Mouse (Mus musculus) frontal cortex, adult 2 months (tissue): ENCODE measurements around the gene Ss18l1. TPM values are rescaled to one million over a fixed set of nuclear protein-coding genes. Genes with fewer than 3 reads are reported as not detected.

Source experiments
- DNase-seq, 2 experiments: peaks; one replicate each; pipeline ENCODE4 v3.0.0; 2022; ENCODE audit warnings: low spot score in 1 of 2; ENCODE audit errors: extremely low spot score in 1 of 2
- polyA plus RNA-seq: library from polyadenylated mRNA; depleted of rRNA; stranded (reverse); fragments of >200 nt; gene quantifications from 2 replicates; pipeline ENCODE4 v1.2.3, GENCODE M21; 2012

The Ss18l1 gene
- polyA plus RNA-seq, 1 experiment, result 35.5 TPM

DNA sequence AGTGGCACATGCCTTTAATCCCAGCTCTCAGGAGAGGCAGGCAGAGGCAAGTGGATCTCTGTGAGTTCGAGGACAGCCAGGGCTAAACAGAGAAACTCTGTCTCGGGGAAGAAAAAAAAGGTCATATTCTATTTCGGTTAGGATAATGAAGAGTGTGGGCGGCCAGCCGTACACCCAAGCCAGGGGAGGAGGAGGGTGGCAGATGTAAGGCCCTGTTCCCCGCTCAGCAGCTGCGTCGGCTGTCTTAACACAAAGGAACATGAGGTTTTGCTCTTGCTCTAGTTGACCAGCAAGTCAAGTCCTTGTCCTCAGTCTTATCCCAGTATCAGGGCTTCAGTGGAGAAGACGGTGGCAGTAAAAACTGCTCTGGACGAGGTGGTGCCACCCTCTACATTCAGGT is 40.8 kb downstream of the Ss18l1 start:
- no peak for DNase-seq

DNA sequence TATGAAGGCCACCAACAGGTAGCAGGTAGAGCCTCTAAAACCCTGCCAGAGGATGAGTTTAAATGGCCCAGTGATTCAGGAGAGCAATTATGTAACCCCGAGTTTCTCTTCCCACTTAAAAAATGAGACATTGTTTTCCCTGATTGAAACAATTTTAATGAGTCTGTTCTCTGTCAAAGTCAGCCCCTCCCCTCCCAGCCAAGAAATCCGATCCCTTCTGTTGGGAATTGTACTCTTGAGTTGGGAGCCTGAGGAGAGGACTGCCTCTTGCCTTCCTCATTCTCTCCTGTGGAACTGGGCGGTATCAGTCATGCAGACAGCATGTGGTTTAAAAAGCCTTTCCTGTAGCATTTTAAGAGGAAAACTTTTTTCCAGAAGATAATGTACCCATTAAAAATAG is 42.3 kb downstream of the Ss18l1 start:
- DNase-seq, result no peak

DNA sequence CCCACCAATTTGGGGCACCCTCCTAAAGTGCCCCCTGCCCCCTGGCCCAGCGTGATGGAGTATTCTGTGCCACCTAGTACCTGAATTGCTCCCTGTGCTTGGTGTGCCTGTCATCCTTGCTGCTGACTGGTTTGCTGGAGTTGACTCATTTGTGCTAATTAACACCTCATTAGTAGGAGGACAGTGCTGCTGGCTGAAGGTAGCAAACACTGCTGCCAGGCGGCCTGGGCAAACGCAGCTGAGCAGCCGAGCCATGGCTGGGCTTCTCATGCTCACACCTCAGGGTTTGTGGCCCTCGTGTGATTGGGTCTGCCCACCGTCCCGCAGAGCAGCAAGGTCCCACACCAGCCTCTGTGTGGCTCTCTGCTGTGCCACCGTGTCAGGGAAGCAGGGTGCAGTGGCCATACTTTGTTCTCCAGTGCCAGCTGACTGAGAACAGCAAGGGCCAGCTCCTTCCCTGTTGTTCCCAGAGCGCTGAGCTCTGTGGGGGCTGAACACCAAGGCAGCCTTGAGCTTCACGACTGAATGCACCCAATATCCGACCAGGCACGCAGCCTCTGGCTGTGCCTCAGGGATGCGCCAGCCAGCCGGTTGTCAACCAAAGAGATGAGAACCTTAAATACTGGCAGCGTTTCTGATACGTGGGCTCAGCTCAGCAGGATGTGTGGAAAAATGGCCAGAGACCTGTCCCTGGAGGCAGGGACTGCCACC is 43.8 kb downstream of the Ss18l1 start:
- no peak for DNase-seq

DNA sequence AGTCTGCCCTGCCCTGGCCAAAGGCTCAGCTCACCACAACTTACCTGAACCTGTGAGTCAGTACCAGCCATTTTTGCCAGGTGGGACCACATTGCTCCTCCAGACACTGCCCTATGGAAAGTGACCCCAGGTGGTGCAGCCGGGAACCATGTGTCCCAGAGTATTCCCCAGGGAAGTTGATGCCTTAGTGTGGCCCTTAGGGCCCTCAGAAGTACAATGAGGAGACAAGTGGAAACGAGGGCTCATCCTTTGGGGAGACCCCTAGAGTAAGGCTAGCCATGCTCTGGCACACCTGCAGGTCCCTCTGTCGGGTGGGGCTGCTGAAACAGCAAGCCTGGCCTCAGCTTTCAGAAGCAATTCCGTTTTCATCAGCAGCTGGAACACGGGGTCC is 44.3 kb downstream of the Ss18l1 start:
- no peak for DNase-seq

DNA sequence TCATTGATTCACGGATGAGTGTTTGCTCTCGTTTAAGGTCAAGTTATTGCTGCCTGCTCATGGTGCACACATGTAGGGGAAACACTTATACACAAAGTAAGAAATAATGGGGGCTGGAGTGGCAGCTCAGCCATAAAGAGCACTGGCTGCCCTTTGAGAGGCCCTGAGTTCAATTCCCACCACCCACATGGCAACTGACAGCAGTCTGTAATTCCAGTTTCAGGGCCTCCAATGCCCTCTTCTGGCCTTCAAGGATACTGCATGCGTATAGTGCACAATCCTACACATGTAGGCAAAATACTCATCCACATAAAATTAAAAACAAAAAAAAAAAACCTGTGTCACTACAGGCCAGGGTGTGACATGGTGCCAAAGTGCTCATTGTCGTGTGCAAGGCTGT is 45.2 kb downstream of the Ss18l1 start:
- no peak for DNase-seq

DNA sequence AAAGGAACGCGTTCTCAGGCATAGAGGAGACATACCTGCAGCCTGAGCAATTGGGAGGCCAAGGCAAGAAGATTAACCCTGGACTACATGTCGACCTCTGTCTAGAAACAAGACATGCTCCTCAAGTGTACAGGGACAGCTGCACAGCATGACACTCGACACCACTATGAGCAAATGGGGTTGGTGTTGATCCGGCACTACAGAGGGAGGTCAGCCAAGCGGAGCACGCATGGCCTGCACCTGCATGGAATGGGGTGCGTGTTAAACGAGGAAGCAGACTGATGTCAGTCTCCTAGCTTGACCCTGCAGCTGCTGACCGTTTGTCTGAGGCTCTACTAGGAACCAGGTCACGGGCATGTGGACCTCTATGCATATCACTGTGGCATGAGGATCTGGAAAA is 48.0 kb downstream of the Ss18l1 start:
- no peak for DNase-seq

DNA sequence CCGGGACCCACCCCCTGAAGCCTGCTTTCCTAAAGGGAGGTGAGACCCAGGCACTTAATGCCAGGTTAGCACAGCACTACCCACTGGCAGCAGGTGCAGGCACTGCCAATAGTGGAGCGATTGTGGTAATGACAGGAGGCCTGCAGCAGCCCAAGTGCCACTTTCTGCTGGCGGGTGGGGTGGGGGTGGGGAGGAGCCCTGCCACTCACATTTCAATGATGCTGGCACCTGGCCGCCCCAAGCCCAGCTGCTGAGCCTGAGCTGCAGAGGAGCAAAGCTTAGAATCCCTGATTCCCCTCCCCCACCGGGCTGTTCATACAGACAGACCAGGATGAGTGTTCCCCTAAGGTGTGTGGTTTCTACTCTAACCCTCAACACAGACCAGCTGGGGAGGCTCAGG is 53.4 kb downstream of the Ss18l1 start:
- no peak for DNase-seq

DNA sequence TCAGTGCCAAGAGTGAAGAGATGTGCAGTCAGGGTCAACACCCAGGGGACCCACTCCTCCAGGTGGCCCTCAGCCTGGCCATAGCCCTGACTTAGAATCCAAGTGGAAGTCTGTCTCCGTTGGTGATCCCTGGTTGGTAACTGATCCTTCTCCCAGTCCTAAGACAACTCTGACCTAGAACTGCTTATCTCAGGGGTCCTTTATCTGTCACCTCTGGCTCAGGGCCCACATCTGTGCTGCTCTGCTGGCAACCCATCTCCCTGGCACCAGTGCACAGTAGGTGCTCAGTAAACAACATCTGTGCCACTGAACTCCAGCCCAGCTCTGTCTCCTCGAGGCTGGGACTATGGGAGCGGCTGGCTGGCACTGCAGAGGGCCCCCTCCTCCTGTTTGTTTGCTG is 55.3 kb downstream of the Ss18l1 start:
- DNase-seq, result no peak

DNA sequence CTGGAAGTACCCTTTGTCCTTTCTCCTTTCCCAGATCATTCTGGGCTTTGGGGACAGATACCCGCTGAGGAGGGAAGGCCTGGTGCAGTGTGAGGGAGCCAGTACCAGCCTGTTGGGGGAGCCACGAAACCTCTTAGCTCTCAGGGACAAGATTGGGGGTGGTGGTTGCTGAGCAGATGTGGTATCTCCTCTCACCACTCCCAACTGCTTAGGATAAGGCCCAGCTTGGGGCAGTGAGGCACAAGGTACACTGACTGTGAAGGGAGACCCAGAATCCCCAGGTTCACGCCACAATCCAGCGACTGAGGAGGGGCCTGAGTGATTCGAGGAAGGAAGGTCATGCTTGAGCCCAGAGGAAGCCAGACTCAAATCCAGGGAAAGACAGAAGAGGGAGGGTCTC is 55.9 kb downstream of the Ss18l1 start:
- DNase-seq, result no peak

DNA sequence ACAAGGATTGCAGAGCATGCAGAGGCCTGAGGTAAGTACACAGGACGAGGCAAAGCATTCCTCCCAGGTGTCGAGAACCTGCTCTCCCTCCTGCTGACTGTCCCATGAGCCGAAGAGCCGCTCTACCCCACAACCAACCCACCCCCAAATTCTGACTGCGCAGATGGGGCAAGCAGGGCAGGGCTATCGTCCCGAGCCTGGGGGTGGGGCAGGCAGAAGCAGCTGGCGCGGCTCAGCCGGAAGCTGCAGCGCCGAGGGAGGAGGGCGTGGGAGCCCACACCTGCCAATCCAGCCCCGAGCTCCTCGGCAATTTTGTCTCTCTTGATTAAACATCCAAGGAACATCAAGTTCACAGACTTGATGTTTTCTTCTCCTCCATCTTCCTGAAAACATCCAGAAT is 57.2 kb downstream of the Ss18l1 start:
- DNase-seq, result peak in 1 of 2 experiments; percentile 42

DNA sequence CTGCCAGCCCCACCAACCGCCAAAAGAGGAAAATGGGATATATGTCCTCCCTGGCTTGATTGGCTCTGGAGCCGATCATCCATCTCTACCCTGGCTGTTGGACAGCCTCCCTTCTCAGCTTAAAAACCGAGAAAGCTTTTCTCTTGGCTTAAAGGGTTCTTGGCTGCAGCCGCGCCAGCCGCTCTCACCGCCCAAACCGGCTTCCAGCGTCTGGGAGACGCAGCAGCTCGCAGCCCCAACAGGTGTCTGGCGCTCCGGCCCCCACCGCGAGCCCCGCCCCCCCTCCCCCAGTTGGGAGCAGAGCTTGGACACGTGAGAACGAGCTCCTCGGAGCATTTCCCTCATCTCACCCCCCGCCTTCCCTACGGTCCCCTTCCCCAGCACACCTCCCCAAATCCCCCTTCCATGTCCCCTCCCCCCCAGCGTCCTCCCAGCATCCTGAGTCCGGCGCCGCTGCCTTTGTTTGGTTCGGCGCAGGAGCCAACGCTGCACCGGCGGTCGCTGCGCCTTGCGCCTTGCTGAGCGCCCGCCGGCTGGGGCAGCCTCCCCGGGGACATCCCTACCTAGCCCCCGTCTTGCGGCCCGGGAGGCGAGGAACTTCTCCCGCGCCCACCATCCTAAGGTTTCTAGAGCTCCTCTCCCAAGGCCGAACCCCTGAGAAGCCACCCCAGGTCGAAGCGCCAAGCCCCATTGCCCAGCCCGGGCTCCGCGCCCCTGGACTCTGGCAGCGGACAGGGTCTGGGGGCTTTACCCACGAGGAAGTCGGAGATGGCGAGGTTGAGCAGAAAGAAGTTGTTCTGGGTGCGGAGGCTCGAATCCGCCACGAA is 61.1 kb downstream of the Ss18l1 start:
- peak in 1 of 2 experiments; percentile 45 for DNase-seq

DNA sequence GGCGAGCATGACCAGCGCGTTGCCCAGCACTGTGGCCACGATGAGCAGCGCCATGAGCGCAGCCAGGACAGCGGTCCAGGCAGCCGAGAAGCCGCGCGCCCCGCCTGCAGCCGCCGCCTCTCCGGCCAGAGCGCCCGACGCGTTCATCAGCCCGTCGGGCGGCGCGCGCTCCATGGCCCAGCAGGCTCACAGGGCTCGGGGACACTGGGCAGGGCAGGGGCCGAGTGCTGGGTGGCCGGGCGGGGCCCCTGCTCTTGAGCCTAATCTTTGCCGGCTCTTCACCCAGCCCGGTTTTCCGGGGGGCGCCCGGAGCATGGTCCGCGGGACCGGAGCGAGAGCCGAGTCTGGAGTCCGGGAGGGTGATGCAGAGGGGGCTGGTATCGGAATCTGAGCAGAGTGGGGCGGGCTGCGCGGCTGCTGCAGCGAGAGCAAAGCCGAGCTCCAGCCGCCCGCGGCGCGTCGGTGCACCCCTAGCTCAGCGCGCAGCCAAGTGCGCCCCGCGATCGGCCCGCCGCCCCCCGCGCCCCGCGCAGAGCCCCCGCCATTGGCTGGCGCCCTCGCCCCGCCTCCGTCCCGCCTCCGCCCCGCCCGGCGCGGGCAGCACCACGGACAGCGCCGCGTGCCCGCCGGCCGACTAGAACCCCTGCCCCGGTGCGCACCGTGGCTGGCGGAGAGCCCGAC is 61.8 kb downstream of the Ss18l1 start, which contains the start of gene Hrh3:
TSS of gene Hrh3 (minus strand) at position 511 of the 681 bp plus-strand sequence.
- peak in 1 of 2 experiments; percentile 73 for DNase-seq

DNA sequence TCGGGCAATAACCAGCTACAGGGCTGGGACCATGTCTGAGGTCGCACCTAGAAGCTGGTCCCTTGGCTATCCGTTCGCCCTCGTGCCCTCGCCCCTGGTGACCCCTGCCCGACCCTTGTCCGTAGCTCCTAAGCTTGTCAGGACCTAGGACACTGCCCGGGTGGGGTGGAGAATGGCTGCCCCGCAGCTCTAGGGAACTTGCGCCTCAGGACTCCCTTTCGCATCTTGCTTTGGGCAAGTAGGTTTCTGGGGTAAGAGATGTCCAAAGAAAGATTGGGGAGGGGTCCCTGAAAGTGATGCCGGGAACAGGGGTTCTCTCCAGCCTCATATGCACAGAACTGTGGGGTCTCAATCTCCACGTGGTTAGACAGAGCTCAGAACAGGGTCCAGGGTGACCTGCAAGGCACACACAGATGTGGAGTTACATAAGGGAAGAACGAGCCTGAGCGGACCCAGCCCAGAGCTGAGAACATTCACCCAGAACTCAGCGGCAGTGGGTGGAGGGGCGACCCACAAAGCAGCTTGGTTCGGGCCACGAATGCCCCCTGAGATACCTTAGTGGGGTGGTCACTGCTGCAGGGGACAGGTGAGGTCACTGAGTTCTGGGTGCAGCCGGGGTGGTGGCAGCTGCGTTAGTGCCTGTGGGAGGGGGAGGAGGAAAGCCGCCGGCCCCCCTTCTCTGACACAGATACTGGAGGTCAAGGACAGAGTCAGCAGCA is 62.5 kb downstream of the Ss18l1 start:
- peak in 1 of 2 experiments; percentile 39 for DNase-seq

DNA sequence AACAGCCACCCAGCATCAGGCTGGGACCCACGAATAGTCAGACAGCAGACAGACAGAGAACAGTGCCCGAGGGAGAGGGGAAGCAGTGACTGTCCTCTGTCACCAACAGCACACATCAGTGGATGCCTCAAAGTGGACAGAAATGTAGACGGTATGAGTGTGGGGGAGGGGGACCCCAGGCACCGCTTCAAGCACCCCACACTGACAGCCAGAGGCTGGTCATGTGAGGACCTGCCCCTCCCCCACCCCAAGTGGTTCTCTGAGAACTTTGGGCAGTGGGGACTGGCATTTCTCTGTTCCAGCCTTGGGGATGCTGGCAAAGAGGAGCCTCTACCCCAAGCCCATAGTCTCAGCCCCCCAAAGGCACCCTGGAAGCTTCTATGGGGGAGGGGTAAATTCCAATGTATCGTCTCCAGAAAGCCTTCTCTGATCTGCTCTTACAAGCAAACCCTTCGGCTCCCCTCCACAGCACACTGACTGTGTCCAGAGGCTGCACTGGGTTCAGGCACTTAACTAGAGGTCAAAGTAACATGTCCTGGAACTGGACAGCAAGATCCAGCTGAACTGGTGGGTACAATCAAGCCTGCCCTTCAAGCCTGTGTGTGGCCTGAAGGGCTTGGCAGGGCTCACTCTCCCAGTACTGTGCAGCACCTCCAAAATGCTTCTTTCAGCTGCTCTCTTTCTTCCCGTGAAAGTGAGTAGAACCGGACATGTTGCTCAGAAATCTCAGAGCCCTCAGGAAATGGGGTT is 63.3 kb downstream of the Ss18l1 start:
- no peak for DNase-seq

DNA sequence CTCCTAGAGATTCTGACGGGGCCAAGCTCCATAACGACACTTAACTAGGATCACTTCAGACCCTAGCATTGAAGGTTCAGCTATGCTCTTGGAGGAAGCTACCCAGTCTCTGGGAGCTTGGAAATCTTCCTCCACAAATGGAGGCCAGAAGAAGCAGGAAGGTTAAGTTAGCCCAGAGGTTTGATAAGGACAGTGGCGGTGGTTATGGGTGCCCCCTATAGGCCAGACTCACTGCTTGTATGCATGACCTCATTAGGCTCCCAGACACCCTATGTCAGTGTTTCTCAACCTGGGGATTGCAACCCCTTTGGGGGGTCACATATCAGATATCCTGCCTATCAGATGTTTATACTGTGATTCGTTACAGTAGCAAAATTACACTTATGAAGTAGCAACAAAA is 64.8 kb downstream of the Ss18l1 start:
- DNase-seq, result no peak

DNA sequence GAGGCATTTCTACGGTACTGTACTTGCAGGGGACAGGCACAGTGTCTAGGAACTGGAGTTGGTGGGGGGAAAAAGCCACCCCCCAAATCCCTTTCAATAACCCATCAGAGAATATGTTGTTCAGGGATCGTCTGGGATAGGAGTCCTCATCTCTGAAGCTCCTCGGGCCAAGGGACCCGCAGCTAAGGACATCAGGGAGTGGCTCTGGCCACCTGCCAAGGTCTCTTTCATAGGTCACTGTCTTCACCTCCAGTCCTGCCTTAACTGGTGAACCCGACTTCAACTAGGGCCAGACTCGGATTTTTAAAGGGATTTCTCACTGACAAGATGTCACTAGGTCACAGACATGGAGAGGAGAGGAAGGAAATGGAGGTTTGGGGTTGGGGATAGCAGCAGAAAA is 66.0 kb downstream of the Ss18l1 start:
- no peak for DNase-seq

DNA sequence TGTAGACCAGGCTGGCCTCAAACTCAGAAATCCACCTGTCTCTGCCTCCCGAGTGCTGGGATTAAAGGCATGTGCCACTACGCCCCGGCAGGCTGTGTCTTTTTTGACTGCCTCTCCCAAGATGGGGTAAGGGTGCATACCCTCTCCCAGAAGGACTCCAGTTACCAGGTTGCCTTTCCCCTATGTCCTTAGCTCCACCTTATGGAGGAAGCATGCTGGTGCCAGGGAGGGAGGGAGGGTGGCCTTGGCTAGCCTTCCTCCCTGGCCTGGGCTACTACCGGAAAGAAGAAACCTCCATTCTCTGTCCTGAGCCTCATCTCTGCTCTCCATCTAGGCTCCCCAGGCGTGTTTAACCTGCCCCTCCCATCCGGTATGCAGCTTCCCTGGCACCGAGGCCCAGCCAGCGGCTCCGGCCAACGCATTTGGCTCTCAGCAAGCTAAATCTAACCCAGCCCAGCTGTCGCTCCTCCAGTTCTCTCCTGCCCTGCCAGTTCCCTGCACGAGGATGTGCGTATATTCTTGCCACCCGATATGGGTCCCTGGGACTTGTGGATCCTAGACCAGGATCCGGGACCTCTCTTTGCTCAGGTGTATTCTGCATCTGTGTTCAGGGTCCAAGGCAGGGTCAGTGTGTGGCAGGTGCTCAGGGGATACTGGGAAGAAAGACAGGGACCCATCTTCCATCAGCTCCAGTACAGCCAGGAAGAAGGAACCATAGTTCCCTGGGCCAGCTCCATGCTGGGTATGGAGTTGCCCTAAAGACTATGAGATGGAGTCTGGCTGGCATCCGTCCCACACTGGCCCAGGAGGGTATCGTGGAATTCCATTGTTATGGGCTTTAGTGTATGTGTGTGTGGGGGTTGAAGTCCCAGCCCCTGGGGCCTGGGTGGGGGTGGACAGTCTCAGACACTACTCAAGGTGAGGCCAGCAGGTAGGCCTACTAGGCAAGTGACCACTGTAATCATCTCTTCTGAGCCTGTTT is 71.9 kb downstream of the Ss18l1 start:
- DNase-seq, result peak; percentile 62 to 84

DNA sequence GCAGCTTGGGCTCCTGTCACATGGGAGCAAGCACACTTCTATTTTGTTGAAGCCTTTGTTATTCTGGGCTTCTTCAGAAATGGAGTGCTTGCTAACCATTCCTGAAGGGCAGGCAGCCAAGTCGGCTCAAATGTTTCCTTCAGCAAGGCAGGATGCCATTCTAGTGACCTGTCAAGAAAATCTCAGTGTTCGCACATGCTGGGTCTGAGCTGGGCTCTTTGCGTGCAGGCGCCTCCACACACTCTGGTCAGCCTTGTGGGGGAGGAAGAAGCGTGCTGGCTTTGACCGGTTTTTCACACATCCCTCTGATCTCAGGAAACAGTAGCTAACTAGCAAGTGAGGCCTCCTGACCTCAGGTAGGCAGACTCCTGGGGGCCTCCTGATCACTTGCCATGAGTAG is 73.0 kb downstream of the Ss18l1 start:
- peak in 1 of 2 experiments; percentile 73 for DNase-seq

DNA sequence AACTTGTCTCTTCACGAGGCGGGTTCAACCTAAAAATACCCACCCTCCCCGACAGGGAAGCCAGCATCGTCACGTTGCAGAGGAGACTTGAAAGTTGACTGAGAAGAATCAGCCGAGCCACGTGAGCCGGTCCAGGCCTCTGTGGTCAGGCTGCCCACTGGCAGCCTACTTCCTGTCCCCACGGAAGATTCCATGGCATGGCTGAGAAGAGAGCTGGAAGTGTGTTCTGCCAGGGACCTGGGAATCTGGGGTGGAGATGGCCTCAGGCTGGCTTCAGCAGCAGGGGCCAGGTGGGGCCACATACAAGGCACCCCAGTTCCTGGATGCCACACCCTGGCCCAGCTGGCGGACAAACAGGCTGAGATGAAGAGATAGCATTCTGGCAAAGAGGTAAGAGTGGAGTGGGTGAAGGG is 73.8 kb downstream of the Ss18l1 start:
- peak in 1 of 2 experiments; percentile 73 for DNase-seq
